Comparison of ENCODE assay signal across 12 mouse cellular contexts in genomic region chr8:110966586-110966985, GRCm38 (mm10). TPM values are rescaled to one million over a fixed set of nuclear protein-coding genes. Genes with fewer than 3 reads are reported as not detected.
DNase-seq lines count a peak whose midpoint lies in the region; TF ChIP-seq lines count a peak whose summit lies in the region.
"Had no signal": no experiment of that assay in that cellular context is flagged by ENCODE, and none has a peak within 500 bp of the region (broad histone marks: within the 10 kb centered on the region; RNA-seq: fewer than 3 reads in every experiment).

No protein-coding gene starts in this region.

- peak overlapping the region; percentile 43 for H3K27ac ChIP-seq in gastrocnemius, adult 2 months
- H3K27ac ChIP-seq in layer of hippocampus, adult 2 months: peak overlapping the region; percentile 78
- H3K27ac ChIP-seq: hindbrain, embryonic 15.5 days; liver, embryonic 15.5 days; stomach, embryonic 15.5 days had no signal

- no peak for TF ChIP-seq CTCF in gastrocnemius, adult 2 months (IDR thresholded peaks at IDR 0.05)
- no peak for TF ChIP-seq CTCF in layer of hippocampus, adult 2 months (conservative IDR thresholded peaks at IDR 0.05)

- H3K4me3 ChIP-seq in gastrocnemius, adult 2 months: no peak overlapping the region
- no peak overlapping the region for H3K4me3 ChIP-seq in layer of hippocampus, adult 2 months
- H3K4me3 ChIP-seq: erythroblast, embryonic 14.5 days; hindbrain, embryonic 15.5 days; liver, embryonic 15.5 days; stomach, embryonic 15.5 days had no signal

- DNase-seq in gastrocnemius, adult 2 months: no peak
- DNase-seq in gastrocnemius, postnatal 10 days: no peak
- DNase-seq in layer of hippocampus, adult 2 months (ENCODE audit: low spot score in 2 of 2): no peak
- no peak for DNase-seq in layer of hippocampus, postnatal 25 days (ENCODE audit: extremely low spot score in 1 of 2, low spot score in 1 of 2)
- peak; percentile 66 for DNase-seq in kidney, postnatal 10 days
- DNase-seq in lung, postnatal 25 days (ENCODE audit: low spot score): peak; percentile 61
- DNase-seq in urinary bladder, postnatal 4 days (ENCODE audit: low spot score in 2 of 2): no peak
- DNase-seq in testis, postnatal 14 days (ENCODE audit: low spot score): no peak

- intact Hi-C loops in gastrocnemius, adult 2 months (cut with DNase I): loop anchor here (5.0 kb wide), 1 partner anchor 49 kb away; the partner anchor contains the start of gene St3gal2

RNA-seq across cellular contexts. Expression of gene Ddx19a, which starts 31.0 kb away (rescaled TPM):
- 10 to 100 TPM; 29.4 to 30.2 TPM for total RNA-seq in gastrocnemius, adult 2 months (2021)
- 10 to 100 TPM; 35.8 to 43.5 TPM for total RNA-seq in gastrocnemius, postnatal 10 days (2021)
- total RNA-seq in layer of hippocampus, adult 2 months (2021): 10 to 100 TPM; 29.8 to 32.8 TPM
- total RNA-seq in layer of hippocampus, postnatal 25 days (2021): 10 to 100 TPM; 26.4 to 32.6 TPM

RNA-seq across cellular contexts. Expression of gene St3gal2, which starts 46.9 kb away (rescaled TPM):
- 10 to 100 TPM; 46.4 to 51.0 TPM for total RNA-seq in gastrocnemius, adult 2 months (2021)
- total RNA-seq in gastrocnemius, postnatal 10 days (2021): 10 to 100 TPM; 36.1 to 43.2 TPM
- 100 to 1,000 TPM in 1 of 2 experiments, 10 to 100 TPM in 1; 95.1 to 104 TPM for total RNA-seq in layer of hippocampus, adult 2 months (2021)
- 100 to 1,000 TPM in 1 of 2 experiments, 10 to 100 TPM in 1; 95.8 to 101 TPM for total RNA-seq in layer of hippocampus, postnatal 25 days (2021)

Comparison
In these comparisons a context has a peak if more than half of its experiments do, and no peak if none do; other contexts are left out.
1. DNase-seq: peak in kidney, postnatal 10 days (single experiment) and lung, postnatal 25 days (single experiment); none in gastrocnemius, adult 2 months (single experiment), gastrocnemius, postnatal 10 days (single experiment), layer of hippocampus, adult 2 months (0 of 2), layer of hippocampus, postnatal 25 days (0 of 2), urinary bladder, postnatal 4 days (0 of 2) and testis, postnatal 14 days (single experiment).